Mouse (Mus musculus) spleen, postnatal 0 days (tissue): ENCODE results near the gene Sptbn1. TPM values are rescaled to one million over a fixed set of nuclear protein-coding genes. Genes with fewer than 3 reads are reported as not detected.

Source experiments
- polyA plus RNA-seq: library from polyadenylated mRNA; unstranded; fragments of >200 nt; fragmentation: Nextera tagmentation; extraction: Ambion mirVana; gene quantifications from 2 replicates; pipeline ENCODE4 v1.2.1, GENCODE M21; 2015

Sptbn1 gene
- polyA plus RNA-seq = 34.6 and 44.5 TPM in 2 replicates

GRCm38 (mm10) chr11:30267892-30268647 is at the start of gene Sptbn1:
Sptbn1 (minus strand) TSS chr11:30268175.

Other genes starting within 250 kb of the Sptbn1 start
- gene Eml6, start 242.1 kb downstream of the Sptbn1 start, polyA plus RNA-seq = 0.11 and 0.30 TPM in 2 replicates
- not detected in 2 replicates for gene 4930505A04Rik, start 203.7 kb upstream of the Sptbn1 start, polyA plus RNA-seq